Mouse (Mus musculus) kidney, postnatal 0 days (tissue): ENCODE results near the gene March6. TPM values are rescaled to one million over a fixed set of nuclear protein-coding genes. Genes with fewer than 3 reads are reported as not detected.

ENCODE experiments used
- ATAC-seq: fragments of 200-750 bp; cut with Nextera tagmentation; replicated peaks from 2 replicates; pipeline ENCODE4 v1.8.0; 2017; ENCODE audit warnings: low read depth, moderate number of reproducible peaks, moderate TSS enrichment, moderate library complexity; ENCODE audit not compliant: low FRiP score
- DNase-seq: peaks from one replicate; pipeline ENCODE4 v3.0.0-alpha.2; 2016; ENCODE audit warnings: low spot score
- H3K27ac ChIP-seq: fragments of 300-500 bp; sonication (generic); 2 replicates; pipeline ENCODE4 v1.5.1; 2014; ENCODE audit warnings: mild to moderate bottlenecking
- H3K27me3 ChIP-seq: fragments of 300-500 bp; sonication (generic); 2 replicates; pipeline ENCODE4 v1.6.1; 2014; ENCODE audit warnings: low read length, mixed read lengths; ENCODE audit not compliant: insufficient read depth
- H3K36me3 ChIP-seq: fragments of 300-500 bp; sonication (generic); 2 replicates; pipeline ENCODE4 v1.6.1; 2014; ENCODE audit warnings: low read length, mixed read lengths; ENCODE audit not compliant: insufficient read depth
- H3K4me1 ChIP-seq: fragments of 300-500 bp; sonication (generic); replicated peaks from 2 replicates; pipeline ENCODE4 v1.6.1; 2014; ENCODE audit warnings: antibody characterized with exemption, low read length, mixed read lengths; ENCODE audit not compliant: insufficient read depth
- H3K4me2 ChIP-seq: fragments of 300-500 bp; sonication (generic); 2 replicates; pipeline ENCODE4 v1.6.1; 2014; ENCODE audit warnings: mild to moderate bottlenecking, low read length, moderate library complexity, mixed read lengths
- H3K4me3 ChIP-seq: fragments of 300-500 bp; sonication (generic); replicated peaks from 2 replicates; pipeline ENCODE4 v1.5.1; 2014; ENCODE audit warnings: low read depth, low read length
- H3K9ac ChIP-seq: fragments of 300-500 bp; sonication (generic); 2 replicates; pipeline ENCODE4 v1.6.1; 2014; ENCODE audit warnings: low read depth, low read length
- H3K9me3 ChIP-seq: fragments of 300-500 bp; sonication (generic); replicated peaks from 2 replicates; pipeline ENCODE4 v1.6.1; 2016; ENCODE audit warnings: low read length, inconsistent platforms, mixed read lengths
- CTCF ChIP-seq: IDR thresholded peaks from 2 replicates; pipeline ENCODE4 v1.5.1; 2016; ENCODE audit warnings: antibody characterized with exemption, low read depth, mild to moderate bottlenecking, moderate library complexity
- WGBS: fragments of 180-500 bp; shearing (Covaris S2); extraction: QIAGEN DNeasy Blood & Tissue Kit; methylation state at CpG from one replicate; pipeline ENCODE4 v1.1.7; 2014; 5-methylcytosine and 5-hydroxymethylcytosine counted together
- polyA plus RNA-seq: library from polyadenylated mRNA; unstranded; fragments of >200 nt; fragmentation: Nextera tagmentation; extraction: Ambion mirVana; gene quantifications from 2 replicates; pipeline ENCODE4 v1.2.1, GENCODE M21; 2015

Gene March6
- polyA plus RNA-seq, 1 experiment from 2014 or later, result 24.9 TPM

DNA sequence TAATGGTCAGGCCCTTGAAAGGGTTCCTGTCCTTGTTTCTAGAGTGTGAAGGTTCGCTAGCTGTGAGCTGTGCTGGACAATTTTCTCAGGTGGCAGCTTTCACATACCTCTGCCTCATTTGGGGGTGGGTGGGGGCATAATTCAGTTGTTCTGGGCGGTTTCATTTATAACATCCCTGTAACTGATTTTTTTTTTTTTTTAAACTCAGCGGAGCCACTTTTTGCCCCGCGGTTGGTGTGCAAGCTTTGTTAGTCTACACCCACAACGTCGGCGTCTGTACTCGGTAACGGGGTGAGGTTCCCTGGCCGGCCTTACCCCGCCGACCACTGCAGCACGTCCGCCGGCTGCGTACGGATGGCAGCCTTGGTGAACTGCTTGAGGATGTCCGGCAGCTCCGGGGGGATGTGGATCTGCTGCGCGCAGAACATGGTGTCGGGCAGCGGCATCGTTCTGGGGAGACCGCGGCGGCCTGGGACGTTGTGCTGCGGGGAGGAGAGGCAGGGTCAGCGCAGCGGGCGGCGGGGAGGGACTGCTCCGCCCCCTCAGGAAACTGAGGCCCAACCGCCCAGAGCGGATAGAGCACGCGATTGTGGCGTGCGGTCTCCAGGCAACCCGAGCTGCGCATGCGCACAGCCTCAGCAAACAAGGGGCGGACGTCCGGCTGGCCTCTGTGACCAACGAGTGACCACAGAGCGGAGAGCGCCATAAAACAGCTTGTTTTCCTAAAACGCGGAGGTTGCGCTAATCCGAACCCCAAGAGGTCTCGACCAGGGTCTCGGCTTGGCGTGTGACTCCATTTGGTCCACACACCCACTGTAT, 77.5 kb downstream of the March6 start, which contains the start of gene Ropn1l:
Gene Ropn1l (minus strand): TSS at position 640 of the 819 bp plus-strand sequence.
- H3K9me3 ChIP-seq, result no peaks in the 10 kb centered on the region
- TF ChIP-seq CTCF, result no peak
- DNase-seq, result peak; percentile 96
- H3K36me3 ChIP-seq, result peaks cover 4% of the 10 kb centered on the region; the same call in 1 of the 2 replicates
- peak; percentile 93 for ATAC-seq
- H3K4me3 ChIP-seq, result peak within 1 kb of the TSS; percentile 60
- H3K9ac ChIP-seq, result peak within 1 kb of the TSS; percentile 59
- peak within 1 kb of the TSS; percentile 83 for H3K27ac ChIP-seq
- WGBS, result under 1% methylated on average over 57 of the region's 57 CpGs
- H3K4me1 ChIP-seq, result no peaks in the 10 kb centered on the region
- no peaks in the 10 kb centered on the region for H3K27me3 ChIP-seq
- H3K4me2 ChIP-seq, result peak within 1 kb of the TSS; percentile 85

DNA sequence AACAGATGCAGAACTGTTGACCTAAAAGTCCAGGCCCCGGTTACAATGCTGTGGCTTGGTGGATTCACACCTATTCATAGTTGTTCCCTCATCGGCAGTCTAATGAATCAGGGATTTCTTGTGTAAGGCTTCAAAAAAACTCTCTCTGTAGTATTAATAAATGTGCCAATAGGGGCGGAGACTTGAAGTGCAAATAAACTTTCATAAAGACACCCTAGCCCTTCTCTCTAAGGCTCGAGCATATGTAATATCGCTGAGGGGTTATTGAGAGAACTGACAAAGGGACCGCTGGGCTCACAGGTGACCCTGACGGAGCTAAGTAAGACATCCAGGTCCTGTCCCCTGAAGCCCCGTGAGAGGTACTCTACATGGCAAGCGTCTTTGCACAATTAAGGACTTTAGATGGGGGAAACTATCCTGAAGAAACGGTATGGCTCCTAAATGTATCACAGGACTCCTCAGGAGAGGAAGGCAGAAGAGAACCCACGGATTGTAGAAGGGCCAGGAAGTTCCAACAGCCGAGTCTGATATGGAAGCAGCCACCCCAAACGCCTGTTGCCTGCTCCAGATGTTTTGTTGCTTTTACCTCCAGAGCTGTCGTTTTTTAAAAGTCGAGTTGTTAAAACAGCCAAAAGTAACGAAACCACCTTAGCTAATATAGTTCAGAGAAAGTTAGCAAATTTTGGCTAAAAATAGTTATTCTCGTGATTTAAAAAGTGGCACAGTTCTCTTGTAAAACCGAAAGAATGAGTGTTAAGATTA, 78.3 kb downstream of the March6 start:
- peak overlapping the region; percentile 59; the same call in 1 of the 2 replicates for H3K9ac ChIP-seq
- H3K4me3 ChIP-seq, result peak overlapping the region; percentile 60
- no peaks in the 10 kb centered on the region for H3K9me3 ChIP-seq
- DNase-seq, result no peak
- WGBS, result 41% methylated on average over 18 of the region's 18 CpGs
- no peak for ATAC-seq
- no peak overlapping the region for H3K27ac ChIP-seq
- no peaks in the 10 kb centered on the region for H3K27me3 ChIP-seq
- TF ChIP-seq CTCF, result no peak
- no peaks in the 10 kb centered on the region for H3K4me1 ChIP-seq
- H3K4me2 ChIP-seq, result peak overlapping the region; percentile 85
- H3K36me3 ChIP-seq, result no peaks in the 10 kb centered on the region

DNA sequence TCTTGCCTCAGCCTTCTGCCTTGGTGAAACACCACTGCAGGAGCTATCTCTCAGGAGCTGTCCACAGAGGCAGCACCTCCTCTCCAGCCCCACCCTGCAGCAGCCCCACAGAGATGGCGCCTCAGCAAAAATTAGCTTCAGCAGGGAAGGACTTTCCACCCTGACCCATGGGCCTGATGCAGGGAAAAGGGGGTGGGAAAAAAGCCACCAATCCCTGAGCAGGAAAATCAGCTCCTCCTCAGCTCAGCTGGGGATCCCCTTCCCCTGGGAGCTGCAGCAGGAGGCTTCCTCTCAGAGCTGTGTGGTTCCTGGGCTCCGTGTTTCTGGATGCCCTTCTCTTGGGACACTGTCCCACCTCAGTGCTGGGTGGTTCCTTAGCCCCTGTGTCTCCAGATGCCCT, 81.1 kb downstream of the March6 start:
- no peak overlapping the region for H3K4me2 ChIP-seq
- H3K4me3 ChIP-seq, result no peak overlapping the region
- no peaks in the 10 kb centered on the region for H3K36me3 ChIP-seq
- peak; percentile 68 for ATAC-seq
- TF ChIP-seq CTCF, result no peak
- H3K27ac ChIP-seq, result peak overlapping the region; percentile 57; the same call in 1 of the 2 replicates
- peak; percentile 38 for DNase-seq
- no peaks in the 10 kb centered on the region for H3K9me3 ChIP-seq
- H3K4me1 ChIP-seq, result no peaks in the 10 kb centered on the region
- no peak overlapping the region for H3K9ac ChIP-seq
- no peaks in the 10 kb centered on the region for H3K27me3 ChIP-seq
- WGBS, result 13% methylated on average over 2 of the region's 2 CpGs

DNA sequence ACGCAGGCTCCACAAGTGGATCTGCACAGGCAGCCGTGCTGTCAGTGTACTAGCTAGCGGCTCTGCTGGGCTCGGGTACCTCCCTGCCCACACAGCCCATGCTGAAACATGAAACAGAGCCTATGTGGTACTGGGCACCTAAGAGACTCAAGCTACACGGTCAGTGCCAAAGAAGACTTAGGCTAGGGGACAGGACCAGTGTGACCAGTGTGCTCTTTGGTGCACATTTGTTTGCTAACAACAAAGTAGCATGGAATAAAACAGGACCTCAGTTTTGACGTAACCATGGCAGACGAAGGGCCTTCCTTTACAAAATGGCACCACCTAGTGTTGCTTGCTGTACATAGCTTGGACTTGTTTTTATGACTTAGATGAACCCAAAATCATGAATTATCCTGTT, 83.7 kb downstream of the March6 start:
- 34% methylated on average over 7 of the region's 7 CpGs for WGBS
- ATAC-seq, result no peak
- Histone ChIP-seq H3K36me3 (no peaks in the 10 kb centered on the region), H3K27ac (no peak overlapping the region), H3K4me2 (no peak overlapping the region), H3K9me3 (no peaks in the 10 kb centered on the region), H3K4me1 (no peaks in the 10 kb centered on the region), H3K4me3 (no peak overlapping the region), H3K27me3 (no peaks in the 10 kb centered on the region), H3K9ac (no peak overlapping the region)
- DNase-seq, result peak; percentile 92
- TF ChIP-seq CTCF, result peak; percentile 92

DNA sequence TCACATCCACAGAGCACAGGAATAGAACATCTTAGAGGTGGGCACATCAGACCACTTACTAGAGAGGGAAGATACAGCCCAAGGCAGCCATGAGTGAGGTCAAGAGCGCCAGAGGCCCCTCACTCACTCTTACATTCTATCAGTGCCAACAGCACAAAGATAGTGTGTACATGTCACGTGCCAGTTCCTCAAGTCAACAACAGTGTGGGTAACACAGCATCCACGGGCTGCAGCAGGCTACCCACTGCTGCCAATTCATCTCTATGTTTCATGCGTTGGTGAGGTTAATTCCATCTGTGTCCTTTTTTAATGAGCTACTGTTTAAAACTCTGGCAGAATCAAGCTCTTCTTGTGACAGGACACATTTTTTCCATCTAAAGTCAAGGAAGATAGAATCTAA, 88.2 kb downstream of the March6 start:
- DNase-seq (no peak), ATAC-seq (no peak)
- H3K9ac ChIP-seq, result no peak overlapping the region
- 92% methylated on average over 4 of the region's 4 CpGs for WGBS
- no peaks in the 10 kb centered on the region for H3K9me3 ChIP-seq
- H3K4me1 ChIP-seq, result no peaks in the 10 kb centered on the region
- H3K27me3 ChIP-seq, result no peaks in the 10 kb centered on the region
- H3K27ac ChIP-seq, result no peak overlapping the region
- H3K4me2 ChIP-seq, result no peak overlapping the region
- no peak overlapping the region for H3K4me3 ChIP-seq
- TF ChIP-seq CTCF, result no peak
- no peaks in the 10 kb centered on the region for H3K36me3 ChIP-seq

DNA sequence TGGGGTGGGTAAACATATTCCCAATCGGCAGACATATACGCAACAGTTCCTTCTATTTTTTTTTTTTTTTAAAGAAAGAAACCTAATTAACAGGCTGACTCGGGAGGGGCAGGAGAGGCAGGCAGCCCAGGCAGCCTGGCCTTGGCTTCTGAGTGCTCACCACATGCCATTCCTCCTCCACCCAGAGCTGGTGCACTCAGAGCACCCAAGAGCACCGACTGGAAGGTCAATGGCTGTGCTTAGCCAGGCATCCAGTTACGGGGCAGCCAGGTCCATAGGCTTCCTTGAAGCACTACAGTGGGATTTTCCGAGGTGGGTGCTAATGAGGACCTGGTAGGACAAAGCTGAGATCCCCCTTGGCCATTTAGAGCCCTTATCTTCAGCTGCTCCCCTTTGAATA, 88.9 kb downstream of the March6 start:
- Histone ChIP-seq H3K9ac (no peak overlapping the region), H3K9me3 (no peaks in the 10 kb centered on the region), H3K27ac (no peak overlapping the region), H3K4me3 (no peak overlapping the region), H3K36me3 (no peaks in the 10 kb centered on the region), H3K4me1 (no peaks in the 10 kb centered on the region), H3K27me3 (no peaks in the 10 kb centered on the region), H3K4me2 (no peak overlapping the region)
- TF ChIP-seq CTCF, result no peak
- WGBS, result 68% methylated on average over 6 of the region's 6 CpGs
- no peak for DNase-seq
- ATAC-seq, result 0 out of 2 replicates have a peak, but pooled peaks have one; percentile 43
